Mouse (Mus musculus) spleen, adult 2 months (tissue): ENCODE measurements around the gene Shkbp1. TPM values are rescaled to one million over a fixed set of nuclear protein-coding genes. Genes with fewer than 3 reads are reported as not detected.

Experiments used
- DNase-seq, 2 experiments: peaks; one replicate each; pipeline versions ENCODE4 v3.0.0 to v3.0.0-alpha.2; 2012 to 2021; ENCODE audit warnings: low spot score in 2 of 2, low read depth in 1 of 2
- H3K27ac ChIP-seq: fragments of 200-500 bp; 2 replicates; pipeline ENCODE4 v1.5.1; 2012; ENCODE audit warnings: low read length, inconsistent platforms; ENCODE audit not compliant: insufficient read depth
- H3K27me3 ChIP-seq: fragments of 200-500 bp; 2 replicates; pipeline ENCODE4 v1.6.1; 2012; ENCODE audit warnings: mild to moderate bottlenecking, moderate library complexity, low read length, inconsistent platforms; ENCODE audit not compliant: control insufficient read depth, insufficient read depth
- H3K36me3 ChIP-seq: fragments of 200-500 bp; 2 replicates; pipeline ENCODE4 v1.6.1; 2012; ENCODE audit warnings: mild to moderate bottlenecking, low read length, inconsistent platforms; ENCODE audit not compliant: control insufficient read depth, insufficient read depth
- H3K4me1 ChIP-seq: fragments of 200-500 bp; 2 replicates; pipeline ENCODE4 v1.6.1; 2011; ENCODE audit warnings: inconsistent platforms; ENCODE audit not compliant: control insufficient read depth, insufficient read depth, insufficient read length
- H3K4me3 ChIP-seq: fragments of 200-500 bp; 2 replicates; pipeline ENCODE4 v1.5.1; 2011; ENCODE audit warnings: mild to moderate bottlenecking, inconsistent platforms; ENCODE audit not compliant: insufficient read depth, insufficient read length; ENCODE audit errors: extremely low read depth
- CTCF ChIP-seq: fragments of 200-500 bp; IDR thresholded peaks from 2 replicates; pipeline ENCODE4 v1.5.1; 2011; ENCODE audit warnings: mild to moderate bottlenecking, inconsistent platforms; ENCODE audit not compliant: insufficient read depth, insufficient read length, insufficient replicate concordance; ENCODE audit errors: extremely low read depth
- POLR2A ChIP-seq: fragments of 200-500 bp; IDR thresholded peaks from 2 replicates; pipeline ENCODE4 v1.6.1; 2011; ENCODE audit warnings: low read depth, low read length, inconsistent platforms
- WGBS: fragments of 180-500 bp; shearing (Covaris S2); methylation state at CpG from one replicate; pipeline ENCODE4 v1.1.7; 2018; 5-methylcytosine and 5-hydroxymethylcytosine counted together
- polyA plus RNA-seq: library from polyadenylated mRNA; depleted of rRNA; stranded (reverse); fragments of >200 nt; gene quantifications from 2 replicates; pipeline ENCODE4 v1.2.3, GENCODE M21; 2012

Gene Shkbp1
- polyA plus RNA-seq, 1 experiment, result 130 TPM

DNA sequence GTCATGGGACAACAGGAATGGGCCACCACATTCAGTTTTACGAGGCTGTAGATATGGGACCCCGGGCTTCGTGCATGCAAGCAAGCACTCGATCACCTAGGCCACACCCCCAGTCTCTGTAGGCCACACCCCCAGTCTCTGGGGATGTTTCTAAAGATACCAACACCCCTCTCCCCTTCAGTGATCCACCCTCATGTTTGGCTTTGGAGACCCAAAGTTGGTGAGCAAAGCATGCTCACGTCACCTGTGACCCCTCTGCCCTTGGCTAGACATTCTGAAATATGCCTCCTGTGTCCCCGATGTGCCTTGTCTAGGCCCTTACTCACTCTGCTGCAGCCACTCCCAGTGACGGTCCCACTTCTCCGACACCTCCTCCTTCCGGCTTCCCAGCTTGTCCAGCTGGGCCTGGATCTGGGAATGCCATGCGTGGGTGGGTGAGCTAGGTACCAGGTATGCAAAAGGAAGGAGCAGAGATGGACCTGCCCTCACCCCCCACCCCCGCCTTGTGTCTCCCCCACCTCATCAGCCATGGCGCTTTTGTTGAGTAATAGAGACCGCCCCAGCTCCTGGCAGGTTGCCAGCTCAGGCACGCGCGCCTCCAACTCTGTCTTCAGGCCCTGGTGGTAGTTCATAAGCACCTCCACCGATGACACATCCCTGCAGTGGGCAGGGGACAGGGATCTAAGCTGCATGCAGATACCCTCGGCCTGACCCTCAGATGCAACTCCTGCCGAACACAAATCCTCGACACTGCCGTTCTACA is 10.4 kb upstream of the Shkbp1 start:
- DNase-seq, result no peak
- TF ChIP-seq CTCF (no peak), POLR2A (no peak)
- 49% methylated on average over 21 of the region's 21 CpGs for WGBS

DNA sequence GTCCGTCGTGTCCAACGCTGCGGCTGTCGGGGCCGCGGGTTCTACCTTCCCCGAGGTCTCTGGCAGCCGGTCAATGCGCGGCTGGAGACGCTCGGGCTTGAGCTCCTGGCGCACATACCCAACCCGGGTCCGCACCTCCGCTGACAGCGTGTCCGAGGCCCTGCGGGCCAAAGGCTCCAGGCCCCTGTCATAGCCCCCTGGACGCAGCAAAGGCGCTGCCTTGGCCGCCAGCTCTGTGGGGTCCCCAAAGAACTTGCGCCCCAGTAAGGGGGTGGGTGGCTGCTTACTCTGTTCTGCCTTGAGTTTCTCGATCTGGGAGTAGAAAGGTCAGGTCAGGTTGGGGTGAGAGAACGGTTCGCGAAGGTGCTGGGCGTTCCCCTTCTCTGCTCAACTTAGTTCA is 8.6 kb upstream of the Shkbp1 start:
- no peak for DNase-seq
- no peak for TF ChIP-seq CTCF
- TF ChIP-seq POLR2A, result no peak
- Histone ChIP-seq H3K36me3 (no peaks in the 10 kb centered on the region), H3K27me3 (peaks cover 19% of the 10 kb centered on the region), H3K4me1 (peaks cover 8% of the 10 kb centered on the region), H3K27ac (no peak overlapping the region), H3K4me3 (no peak overlapping the region)
- 12% methylated on average over 29 of the region's 29 CpGs for WGBS

More for the DNA sequence above, 10.4 kb upstream of the Shkbp1 start:
- no peak overlapping the region for H3K4me3 ChIP-seq
- H3K27me3 ChIP-seq, result peaks cover 26% of the 10 kb centered on the region
- no peak overlapping the region for H3K27ac ChIP-seq
- peaks cover 8% of the 10 kb centered on the region for H3K4me1 ChIP-seq
- no peaks in the 10 kb centered on the region for H3K36me3 ChIP-seq

GRCm38 (mm10) chr7:27361283-27361946 is 5.6 kb upstream of the Shkbp1 start:
- DNase-seq, result peak; percentile 97 to 99
- no peak for TF ChIP-seq POLR2A
- TF ChIP-seq CTCF, result no peak
- 1% methylated on average over 52 of the region's 52 CpGs for WGBS
- Histone ChIP-seq H3K36me3 (no peaks in the 10 kb centered on the region), H3K4me1 (peaks cover 9% of the 10 kb centered on the region), H3K27me3 (peaks cover 11% of the 10 kb centered on the region), H3K4me3 (peak overlapping the region; percentile 56), H3K27ac (no peak overlapping the region)

DNA sequence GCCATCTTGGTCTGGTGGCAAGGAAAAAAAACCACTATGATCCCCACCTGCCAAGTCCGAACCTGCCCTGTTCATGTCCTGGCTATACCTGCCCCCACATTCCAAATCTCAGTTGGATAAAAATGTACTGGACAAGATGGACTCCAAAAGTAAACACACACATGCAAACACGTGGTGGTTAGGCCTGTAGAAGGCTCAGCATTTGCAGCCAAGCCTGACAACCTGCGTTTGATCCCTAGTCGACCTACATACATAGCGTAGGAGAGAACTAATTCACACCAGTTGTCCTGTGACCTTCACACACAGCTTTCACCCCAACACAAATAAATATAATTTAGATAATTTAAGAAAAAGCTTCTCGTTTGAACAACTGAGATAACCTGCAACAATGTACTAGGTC is 4.9 kb upstream of the Shkbp1 start:
- peaks cover 11% of the 10 kb centered on the region for H3K27me3 ChIP-seq
- 68% methylated on average over 6 of the region's 6 CpGs for WGBS
- H3K36me3 ChIP-seq, result no peaks in the 10 kb centered on the region
- H3K4me3 ChIP-seq, result no peak overlapping the region
- no peak overlapping the region for H3K27ac ChIP-seq
- DNase-seq, result no peak
- H3K4me1 ChIP-seq, result peaks cover 9% of the 10 kb centered on the region
- TF ChIP-seq POLR2A (no peak), CTCF (no peak)

GRCm38 (mm10) chr7:27359706-27360358 is 4.0 kb upstream of the Shkbp1 start:
- 73% methylated on average over 9 of the region's 9 CpGs for WGBS
- DNase-seq, result no peak
- Histone ChIP-seq H3K27ac (no peak overlapping the region), H3K27me3 (peaks cover 9% of the 10 kb centered on the region), H3K4me1 (peaks cover 12% of the 10 kb centered on the region), H3K36me3 (no peaks in the 10 kb centered on the region), H3K4me3 (no peak overlapping the region)
- TF ChIP-seq CTCF (no peak), POLR2A (no peak)

- WGBS, result 76% methylated on average over 2 of the region's 2 CpGs
These were observed 3.3 kb upstream of the Shkbp1 start for GRCm38 (mm10) chr7:27359162-27359561.

More at GRCm38 (mm10) chr7:27359162-27359561, 3.3 kb upstream of the Shkbp1 start:
- DNase-seq, result no peak
- H3K4me1 ChIP-seq, result peaks cover 12% of the 10 kb centered on the region
- peaks cover 5% of the 10 kb centered on the region for H3K27me3 ChIP-seq
- no peak overlapping the region for H3K4me3 ChIP-seq
- no peaks in the 10 kb centered on the region for H3K36me3 ChIP-seq
- no peak overlapping the region for H3K27ac ChIP-seq
- TF ChIP-seq CTCF (no peak), POLR2A (no peak)
